Mouse (Mus musculus) neural tube, embryonic 14.5 days (tissue): Measurements from ENCODE around the gene Scube2. TPM values are rescaled to one million over a fixed set of nuclear protein-coding genes. Genes with fewer than 3 reads are reported as not detected.

Source experiments
- ATAC-seq: fragments of 200-750 bp; cut with Nextera tagmentation; 2 replicates; pipeline ENCODE4 v1.8.0; 2017; ENCODE audit warnings: low read depth, mild to moderate bottlenecking, moderate TSS enrichment, moderate library complexity
- H3K27ac ChIP-seq: fragments of 300-500 bp; sonication (generic); 2 replicates; pipeline ENCODE4 v1.5.1; 2014; ENCODE audit warnings: low read depth, mild to moderate bottlenecking, control low read depth, low read length, moderate library complexity, mixed read lengths
- H3K27me3 ChIP-seq: fragments of 300-500 bp; sonication (generic); 2 replicates; pipeline ENCODE4 v1.6.1; 2014; ENCODE audit warnings: low read length; ENCODE audit not compliant: control insufficient read depth, insufficient read depth
- H3K36me3 ChIP-seq: fragments of 300-500 bp; sonication (generic); 2 replicates; pipeline ENCODE4 v1.6.1; 2014; ENCODE audit warnings: low read length, mixed read lengths; ENCODE audit not compliant: control insufficient read depth, insufficient read depth
- H3K4me1 ChIP-seq: fragments of 300-500 bp; sonication (generic); 2 replicates; pipeline ENCODE4 v1.6.1; 2014; ENCODE audit warnings: low read length; ENCODE audit not compliant: control insufficient read depth, insufficient read depth
- H3K4me2 ChIP-seq: fragments of 300-500 bp; sonication (generic); 2 replicates; pipeline ENCODE4 v1.6.1; 2014; ENCODE audit warnings: mild to moderate bottlenecking, low read depth, low read length, control low read depth
- H3K4me3 ChIP-seq: fragments of 300-500 bp; sonication (generic); 2 replicates; pipeline ENCODE4 v1.5.1; 2014; ENCODE audit warnings: low read depth, low read length, control low read depth, mixed read lengths
- H3K9ac ChIP-seq: fragments of 300-500 bp; sonication (generic); replicated peaks from 2 replicates; pipeline ENCODE4 v1.6.1; 2014; ENCODE audit warnings: low read depth, mild to moderate bottlenecking, control low read depth, low read length, mixed read lengths
- H3K9me3 ChIP-seq: fragments of 300-500 bp; sonication (generic); 2 replicates; pipeline ENCODE4 v1.6.1; 2016; ENCODE audit warnings: low read length; ENCODE audit not compliant: control insufficient read depth
- WGBS: fragments of 180-500 bp; shearing (Covaris S2); extraction: QIAGEN DNeasy Blood & Tissue Kit; methylation state at CpG from one replicate; pipeline ENCODE4 v1.1.7; 2014; 5-methylcytosine and 5-hydroxymethylcytosine counted together
- polyA plus RNA-seq: library from polyadenylated mRNA; unstranded; fragments of >200 nt; fragmentation: Nextera tagmentation; extraction: Ambion mirVana; gene quantifications from 2 replicates; pipeline ENCODE4 v1.2.1, GENCODE M21; 2014

Gene Scube2
- polyA plus RNA-seq, 1 experiment from 2014 or later = 3.3 TPM

- Histone ChIP-seq H3K4me2 (no peak overlapping the region), H3K4me1 (no peaks in the 10 kb centered on the region), H3K27me3 (no peaks in the 10 kb centered on the region), H3K4me3 (no peak overlapping the region), H3K9ac (no peak overlapping the region), H3K9me3 (no peaks in the 10 kb centered on the region), H3K27ac (no peak overlapping the region), H3K36me3 (no peaks in the 10 kb centered on the region)
- ATAC-seq = no peak
- WGBS = 92% methylated on average over 2 of the region's 2 CpGs
These were observed 17.1 kb upstream of the Scube2 start for GRCm38 (mm10) chr7:109882574-109882973.

DNA sequence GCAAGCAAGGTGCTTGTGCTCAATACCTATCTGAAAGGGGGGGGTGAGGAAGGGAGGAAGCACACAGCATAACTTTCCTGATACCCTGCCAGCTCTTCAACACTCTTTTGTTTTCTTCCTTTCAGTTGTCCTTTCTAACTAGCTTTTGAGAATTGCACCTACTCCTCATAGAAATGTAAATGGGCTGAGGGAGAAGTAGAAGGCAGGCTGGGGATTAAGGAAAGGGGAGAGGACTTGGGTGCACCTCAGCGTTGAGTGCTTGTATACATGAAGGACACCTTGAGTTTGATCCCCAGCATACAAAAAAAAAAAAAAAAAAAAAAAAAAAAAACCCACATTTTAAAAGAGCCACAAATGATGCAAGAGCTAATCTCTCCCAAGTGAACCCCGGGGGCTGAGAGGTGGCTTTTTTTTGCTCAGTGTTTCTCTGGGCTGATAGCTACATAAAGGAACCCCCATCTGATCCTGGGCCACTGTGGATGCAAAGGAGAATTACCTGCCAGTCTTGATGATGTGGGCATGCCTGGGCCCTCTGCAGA is 16.2 kb upstream of the Scube2 start:
- Histone ChIP-seq H3K4me1 (no peaks in the 10 kb centered on the region), H3K27me3 (no peaks in the 10 kb centered on the region), H3K9me3 (no peaks in the 10 kb centered on the region), H3K4me2 (no peak overlapping the region), H3K27ac (no peak overlapping the region), H3K9ac (no peak overlapping the region), H3K36me3 (no peaks in the 10 kb centered on the region), H3K4me3 (no peak overlapping the region)
- ATAC-seq = no peak
- WGBS = 63% methylated on average over 2 of the region's 2 CpGs

GRCm38 (mm10) chr7:109879158-109879557 is 13.7 kb upstream of the Scube2 start:
- no peak overlapping the region for H3K27ac ChIP-seq
- H3K4me3 ChIP-seq = no peak overlapping the region
- H3K9me3 ChIP-seq = no peaks in the 10 kb centered on the region
- no peaks in the 10 kb centered on the region for H3K27me3 ChIP-seq
- no peaks in the 10 kb centered on the region for H3K4me1 ChIP-seq
- ATAC-seq = no peak
- no peak overlapping the region for H3K9ac ChIP-seq
- WGBS = 59% methylated on average over 12 of the region's 12 CpGs
- no peaks in the 10 kb centered on the region for H3K36me3 ChIP-seq
- H3K4me2 ChIP-seq = no peak overlapping the region

DNA sequence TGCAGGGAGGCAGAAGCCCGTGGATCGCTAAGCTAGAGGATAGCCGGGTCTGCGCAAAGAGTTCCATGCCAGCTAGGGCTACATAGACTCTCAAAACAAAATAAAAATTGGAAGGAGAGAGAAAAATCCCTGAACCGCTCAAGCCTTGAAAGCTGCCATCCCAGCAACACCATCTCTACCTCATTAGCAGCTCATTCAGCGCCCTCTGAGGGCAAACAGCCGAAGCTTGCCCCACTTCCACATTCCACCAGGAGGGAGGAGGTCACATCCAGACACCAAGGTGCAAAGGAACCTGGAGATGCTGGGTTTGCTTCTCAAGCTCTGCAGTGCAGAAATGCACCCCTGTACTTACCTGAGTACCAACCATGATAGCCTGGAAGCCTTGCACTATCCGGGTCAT is 10.6 kb upstream of the Scube2 start:
- Histone ChIP-seq H3K4me2 (no peak overlapping the region), H3K36me3 (no peaks in the 10 kb centered on the region), H3K4me3 (no peak overlapping the region), H3K9ac (no peak overlapping the region), H3K27me3 (no peaks in the 10 kb centered on the region), H3K9me3 (no peaks in the 10 kb centered on the region), H3K4me1 (no peaks in the 10 kb centered on the region), H3K27ac (no peak overlapping the region)
- ATAC-seq = no peak
- WGBS = 79% methylated on average over 8 of the region's 8 CpGs

- H3K36me3 ChIP-seq = no peaks in the 10 kb centered on the region
- H3K4me3 ChIP-seq = no peak overlapping the region
- H3K4me1 ChIP-seq = no peaks in the 10 kb centered on the region
- H3K4me2 ChIP-seq = no peak overlapping the region
- 56% methylated on average over 3 of the region's 3 CpGs for WGBS
- H3K27me3 ChIP-seq = no peaks in the 10 kb centered on the region
- H3K9ac ChIP-seq = no peak overlapping the region
- no peak for ATAC-seq
- no peak overlapping the region for H3K27ac ChIP-seq
- H3K9me3 ChIP-seq = no peaks in the 10 kb centered on the region
These were observed 10.1 kb upstream of the Scube2 start for GRCm38 (mm10) chr7:109875598-109875997.

- H3K9ac ChIP-seq = no peak overlapping the region
- H3K27me3 ChIP-seq = no peaks in the 10 kb centered on the region
- no peaks in the 10 kb centered on the region for H3K9me3 ChIP-seq
- H3K4me2 ChIP-seq = no peak overlapping the region
- no peak overlapping the region for H3K4me3 ChIP-seq
- H3K36me3 ChIP-seq = no peaks in the 10 kb centered on the region
- H3K27ac ChIP-seq = no peak overlapping the region
- no peaks in the 10 kb centered on the region for H3K4me1 ChIP-seq
- no peak for ATAC-seq
These were observed 9.6 kb upstream of the Scube2 start for GRCm38 (mm10) chr7:109875033-109875432.

GRCm38 (mm10) chr7:109873170-109873569 is 7.7 kb upstream of the Scube2 start:
- no peak for ATAC-seq
- H3K9me3 ChIP-seq = no peaks in the 10 kb centered on the region
- H3K4me3 ChIP-seq = no peak overlapping the region
- no peaks in the 10 kb centered on the region for H3K27me3 ChIP-seq
- no peak overlapping the region for H3K27ac ChIP-seq
- H3K9ac ChIP-seq = no peak overlapping the region
- H3K36me3 ChIP-seq = no peaks in the 10 kb centered on the region
- 59% methylated on average over 5 of the region's 5 CpGs for WGBS
- H3K4me1 ChIP-seq = no peaks in the 10 kb centered on the region
- no peak overlapping the region for H3K4me2 ChIP-seq

DNA sequence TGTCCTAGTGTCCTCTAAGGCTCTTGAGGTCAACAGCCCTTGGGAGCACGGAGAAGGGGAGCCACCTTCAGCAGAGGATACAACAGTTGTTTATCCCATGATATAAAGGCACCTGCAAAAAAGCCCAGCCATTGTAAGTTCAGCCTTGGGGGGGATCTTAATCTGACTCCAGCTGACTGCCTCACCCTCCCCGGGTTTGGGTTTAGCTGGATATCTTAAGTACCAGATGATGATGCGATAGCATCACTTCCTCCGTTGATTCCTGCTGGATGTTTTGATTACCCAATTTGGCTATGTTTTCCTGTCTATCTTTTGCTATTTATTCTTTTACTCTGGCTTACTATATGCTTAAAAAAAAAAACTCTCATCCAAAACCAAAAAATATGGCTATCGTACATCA is 5.8 kb upstream of the Scube2 start:
- H3K4me3 ChIP-seq = no peak overlapping the region
- H3K27ac ChIP-seq = no peak overlapping the region
- H3K36me3 ChIP-seq = no peaks in the 10 kb centered on the region
- H3K4me1 ChIP-seq = 0 out of 2 replicates have a peak, but pooled peaks cover 4% of the 10 kb centered on the region
- no peak overlapping the region for H3K4me2 ChIP-seq
- H3K27me3 ChIP-seq = no peaks in the 10 kb centered on the region
- no peaks in the 10 kb centered on the region for H3K9me3 ChIP-seq
- 92% methylated on average over 5 of the region's 5 CpGs for WGBS
- H3K9ac ChIP-seq = no peak overlapping the region
- ATAC-seq = no peak

DNA sequence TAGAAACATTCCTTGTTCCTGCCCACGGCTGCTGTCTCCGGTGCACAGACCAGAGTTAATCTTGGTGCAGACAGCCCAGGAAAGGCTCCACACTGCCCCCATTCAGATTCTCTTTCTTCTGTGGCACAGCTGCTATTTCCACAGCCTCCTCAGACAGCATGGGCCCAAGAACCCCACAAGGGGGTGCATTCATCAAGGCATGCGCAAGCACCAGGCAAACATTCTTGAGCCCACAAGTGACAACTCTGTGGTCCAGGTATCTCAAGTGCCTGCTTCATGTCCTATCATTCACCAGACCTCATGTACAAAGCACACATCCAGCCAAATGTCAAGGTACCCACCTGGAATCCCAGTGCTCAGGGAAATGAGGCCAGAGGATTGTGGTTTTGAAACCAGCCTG is 3.0 kb upstream of the Scube2 start:
- Histone ChIP-seq H3K4me2 (no peak overlapping the region), H3K9ac (no peak overlapping the region), H3K36me3 (no peaks in the 10 kb centered on the region), H3K9me3 (no peaks in the 10 kb centered on the region), H3K27me3 (no peaks in the 10 kb centered on the region), H3K4me1 (peaks cover 8% of the 10 kb centered on the region), H3K27ac (no peak overlapping the region), H3K4me3 (no peak overlapping the region)
- no peak for ATAC-seq
- WGBS = 13% methylated on average over 3 of the region's 3 CpGs
